Mouse (Mus musculus) sigmoid colon, adult 10 weeks (tissue): ENCODE data around the gene Gm21721. TPM values are rescaled to one million over a fixed set of nuclear protein-coding genes. Genes with fewer than 3 reads are reported as not detected.

Experiments used
- polyA plus RNA-seq: library from polyadenylated mRNA; stranded (reverse); fragments of 350-450 nt; fragmentation: Illumina TruSeq; extraction: RNeasy Lipid Tissue Mini Kit (QIAGEN cat#74804); gene quantifications from one replicate; pipeline ENCODE4 v1.2.3, GENCODE M21; 2014; ENCODE audit warnings: low read depth, low replicate concordance

The Gm21721 gene
- polyA plus RNA-seq, result not detected

DNA sequence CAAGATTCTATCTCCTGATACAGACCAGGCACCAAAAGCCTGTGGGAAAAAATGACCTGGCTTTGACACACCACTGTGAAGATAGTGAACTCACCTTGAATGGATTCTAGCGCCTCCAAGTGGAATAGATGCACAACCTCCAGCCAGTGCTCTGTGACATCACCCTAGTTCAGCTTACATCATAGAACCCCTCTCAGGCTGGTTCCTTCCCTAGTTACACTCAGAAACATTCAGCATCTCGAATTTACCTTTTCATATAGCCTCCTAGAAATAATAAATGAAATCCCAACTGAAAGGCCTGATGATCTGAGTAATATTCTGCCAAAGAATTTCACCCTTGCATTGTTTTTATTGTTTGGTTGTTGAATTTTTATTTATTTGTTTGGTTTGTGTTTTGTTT, at the start of gene Gm21721:
Gm21721 (minus strand) TSS at position 101 of the 400 bp plus-strand sequence.

Other genes with a start within 250 kb of the Gm21721 start
- gene Gm21292, start 68.3 kb downstream of the Gm21721 start, polyA plus RNA-seq, result not detected
- gene Gm21812, start 145.0 kb upstream of the Gm21721 start, polyA plus RNA-seq, result not detected
- gene Gm21874, start 214.0 kb upstream of the Gm21721 start, polyA plus RNA-seq, result not detected